Mouse (Mus musculus): ENCODE results near the gene Ric1.

The Ric1 gene

GRCm38 (mm10) chr19:29496001-29496597 is 26.0 kb upstream of the Ric1 start:
- in situ Hi-C loops (cut with MboI; ENCODE audit: unreplicated experiment in 2 of 2) = no loop called here

GRCm38 (mm10) chr19:29496786-29497557 is 25.1 kb upstream of the Ric1 start:
- in situ Hi-C loops (cut with MboI; ENCODE audit: unreplicated experiment in 2 of 2) = no loop called here

DNA sequence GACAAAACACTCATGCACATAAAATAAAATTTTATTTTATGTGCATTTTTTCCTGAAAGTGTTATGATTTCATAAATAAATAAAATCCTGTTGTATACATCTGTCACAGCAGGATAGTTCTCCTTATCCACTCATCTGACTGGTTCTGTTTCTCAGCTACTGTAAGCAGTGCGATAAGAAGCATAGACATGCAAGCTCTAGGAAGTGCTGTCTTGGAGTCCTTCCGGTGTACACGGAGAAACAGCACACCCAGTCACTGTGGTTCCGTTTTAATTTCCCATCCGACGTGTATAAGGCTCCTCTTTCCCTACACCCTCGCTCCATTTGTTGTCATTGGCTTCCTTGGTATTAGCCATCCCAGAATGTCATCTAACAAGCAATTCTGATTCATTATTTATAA is 24.2 kb upstream of the Ric1 start:
- in situ Hi-C loops (cut with MboI; ENCODE audit: unreplicated experiment in 2 of 2) = no loop called here

GRCm38 (mm10) chr19:29498842-29499456 is 23.1 kb upstream of the Ric1 start:
- in situ Hi-C loops (cut with MboI; ENCODE audit: unreplicated experiment in 2 of 2) = no loop called here

DNA sequence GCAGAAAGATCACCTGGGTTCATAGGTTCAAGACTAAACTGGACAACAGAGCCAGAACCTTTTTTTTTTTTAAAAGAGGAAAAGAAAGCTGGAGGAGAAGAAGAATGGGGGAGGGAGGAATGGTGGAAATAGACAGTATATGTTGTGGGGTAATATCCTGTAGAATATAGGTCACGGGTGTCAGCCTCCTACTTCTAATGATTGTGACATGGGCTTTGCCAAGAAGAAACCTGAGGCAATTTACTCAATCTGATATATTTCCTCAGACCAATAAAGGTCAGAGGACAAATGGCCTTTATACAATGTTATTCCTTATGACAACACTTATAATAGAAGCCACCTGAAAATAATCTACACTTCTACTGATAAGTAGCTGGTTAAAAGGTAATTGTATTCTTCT is 21.7 kb upstream of the Ric1 start:
- in situ Hi-C loops (cut with MboI; ENCODE audit: unreplicated experiment in 2 of 2) = loop anchor here (5.0 to 25.0 kb wide), 10 partner anchors 143 to 1488 kb away; partner anchors contain the start of genes Ranbp6 (in 2 of the 2), 9930021J03Rik (in 1 of the 2), Jak2 (in 1 of the 2) and Rfx3 (in 1 of the 2)

GRCm38 (mm10) chr19:29501106-29501505 is 21.0 kb upstream of the Ric1 start:
- in situ Hi-C loops (cut with MboI; ENCODE audit: unreplicated experiment in 2 of 2) = loop anchor here (5.0 to 25.0 kb wide), 10 partner anchors 144 to 1489 kb away; partner anchors contain the start of genes Ranbp6 (in 2 of the 2), 9930021J03Rik (in 1 of the 2), Jak2 (in 1 of the 2) and Rfx3 (in 1 of the 2)

GRCm38 (mm10) chr19:29501507-29501906 is 20.6 kb upstream of the Ric1 start:
- in situ Hi-C loops (cut with MboI; ENCODE audit: unreplicated experiment in 2 of 2) = loop anchor here (5.0 to 25.0 kb wide), 10 partner anchors 144 to 1489 kb away; partner anchors contain the start of genes Ranbp6 (in 2 of the 2), 9930021J03Rik (in 1 of the 2), Jak2 (in 1 of the 2) and Rfx3 (in 1 of the 2)

DNA sequence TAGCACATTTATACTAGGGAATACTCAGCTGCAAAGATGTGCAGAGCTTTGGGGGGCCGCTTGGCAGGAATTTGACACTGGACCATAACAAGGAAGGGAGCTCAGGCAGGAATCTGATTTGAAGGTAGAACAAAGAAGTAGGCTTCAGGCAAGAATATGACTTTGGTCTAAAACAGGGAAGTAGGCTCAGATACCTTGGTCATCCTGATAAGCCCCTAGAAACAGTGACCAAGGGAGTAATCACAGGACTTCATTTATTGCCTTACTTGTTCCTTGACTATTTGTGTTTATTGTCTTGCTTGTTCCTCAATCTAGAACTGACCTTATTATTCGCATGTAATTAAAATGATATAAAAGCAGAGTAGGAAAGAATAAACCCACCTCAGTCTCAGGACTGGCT is 18.0 kb upstream of the Ric1 start:
- in situ Hi-C loops (cut with MboI; ENCODE audit: unreplicated experiment in 2 of 2) = loop anchor here (5.0 to 25.0 kb wide), 10 partner anchors 147 to 1492 kb away; partner anchors contain the start of genes Ranbp6 (in 2 of the 2), 9930021J03Rik (in 1 of the 2), Jak2 (in 1 of the 2) and Rfx3 (in 1 of the 2)

DNA sequence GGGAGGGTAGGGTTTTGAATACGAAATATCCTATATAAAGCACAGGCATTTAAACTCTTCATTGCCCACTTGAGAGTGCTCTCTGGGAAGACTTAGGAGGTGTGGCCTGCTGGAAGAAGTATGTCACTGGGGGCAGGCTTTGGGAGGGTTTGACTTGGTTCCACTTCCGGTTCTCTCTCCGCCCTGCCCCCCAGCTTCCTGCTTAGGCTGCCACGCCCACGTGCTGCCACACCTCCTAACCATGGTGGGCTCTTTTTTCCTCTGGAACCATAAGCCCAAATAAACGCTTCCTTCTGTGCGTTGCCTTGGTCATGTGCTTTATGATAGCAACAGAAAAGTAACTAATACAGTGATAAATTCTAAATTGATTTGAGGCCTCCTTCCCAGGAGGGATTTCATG is 16.5 kb upstream of the Ric1 start:
- in situ Hi-C loops (cut with MboI; ENCODE audit: unreplicated experiment in 2 of 2) = loop anchor here (10.0 to 25.0 kb wide), 5 partner anchors 307 to 1493 kb away; partner anchors contain the start of genes Ranbp6 (in 2 of the 2), 9930021J03Rik (in 1 of the 2) and Rfx3 (in 1 of the 2)

- in situ Hi-C loops (cut with MboI; ENCODE audit: unreplicated experiment in 2 of 2) = loop anchor here (10.0 to 25.0 kb wide), 5 partner anchors 304 to 1496 kb away; partner anchors contain the start of genes Ranbp6 (in 2 of the 2), 9930021J03Rik (in 1 of the 2) and Rfx3 (in 1 of the 2)
These were observed 13.9 kb upstream of the Ric1 start for GRCm38 (mm10) chr19:29508208-29508607.

DNA sequence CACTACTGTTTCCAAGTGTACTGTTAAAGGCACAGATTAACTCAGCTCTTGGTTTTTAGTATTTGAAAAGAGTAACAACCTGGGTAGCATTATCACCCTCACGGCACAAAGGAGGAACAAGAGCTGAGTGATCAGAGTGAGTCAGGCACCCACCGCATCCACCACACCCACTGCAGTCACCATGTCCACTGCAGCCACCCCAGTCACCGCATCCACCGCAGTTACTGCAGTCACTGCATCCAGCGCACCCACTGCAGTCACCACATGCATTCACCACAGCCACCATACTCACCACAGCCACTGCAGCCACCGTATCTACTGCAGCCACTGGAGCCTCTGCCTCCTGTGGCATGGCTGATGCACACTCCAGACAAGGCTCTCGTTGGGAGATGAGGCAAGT is 12.2 kb upstream of the Ric1 start:
- in situ Hi-C loops (cut with MboI; ENCODE audit: unreplicated experiment in 2 of 2) = loop anchor here (10.0 to 25.0 kb wide), 5 partner anchors 302 to 1498 kb away; partner anchors contain the start of genes Ranbp6 (in 2 of the 2), 9930021J03Rik (in 1 of the 2) and Rfx3 (in 1 of the 2)

GRCm38 (mm10) chr19:29511826-29512225 is 10.3 kb upstream of the Ric1 start:
- in situ Hi-C loops (cut with MboI; ENCODE audit: unreplicated experiment in 2 of 2) = loop anchor here (25.0 kb wide), 3 partner anchors 300 to 1500 kb away; partner anchors contain the start of genes 9930021J03Rik (in 1 of the 2), Ranbp6 (in 1 of the 2) and Rfx3 (in 1 of the 2)

DNA sequence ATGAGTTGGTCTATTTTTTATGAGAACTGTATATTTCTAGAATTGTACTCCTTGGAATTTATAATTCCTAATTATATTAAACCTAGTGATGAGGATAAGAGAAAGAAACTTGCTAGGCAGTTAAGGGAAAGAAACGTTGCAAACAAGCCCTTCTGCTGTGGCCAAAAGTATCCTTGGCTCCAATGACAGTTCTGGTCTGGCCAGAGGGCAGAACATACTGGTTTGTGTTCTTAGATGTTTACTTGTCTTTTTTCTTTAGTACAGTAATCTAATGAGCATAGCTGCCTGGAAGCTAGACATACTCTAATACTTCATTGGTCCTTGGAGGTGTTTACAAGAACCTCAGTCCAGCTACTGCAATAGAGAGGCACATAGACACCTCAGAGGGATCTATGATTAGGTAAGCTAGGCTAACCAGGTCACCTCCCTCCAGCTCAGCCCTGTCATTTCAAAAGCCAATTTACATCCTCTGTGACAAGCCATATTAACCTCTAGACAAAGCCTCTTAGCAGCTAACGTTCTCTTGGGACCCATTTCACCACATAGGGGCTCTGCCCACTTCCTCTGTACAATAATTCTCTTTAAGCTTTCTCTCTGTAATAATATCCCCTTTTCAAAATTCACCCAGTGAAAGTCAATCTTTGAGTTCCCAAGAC is 8.8 kb upstream of the Ric1 start:
- in situ Hi-C loops (cut with MboI; ENCODE audit: unreplicated experiment in 2 of 2) = loop anchor here (25.0 kb wide), 3 partner anchors 299 to 1501 kb away; partner anchors contain the start of genes 9930021J03Rik (in 1 of the 2), Ranbp6 (in 1 of the 2) and Rfx3 (in 1 of the 2)

GRCm38 (mm10) chr19:29514130-29514529 is 8.0 kb upstream of the Ric1 start:
- in situ Hi-C loops (cut with MboI; ENCODE audit: unreplicated experiment in 2 of 2) = loop anchor here (25.0 kb wide), 3 partner anchors 298 to 1502 kb away; partner anchors contain the start of genes 9930021J03Rik (in 1 of the 2), Ranbp6 (in 1 of the 2) and Rfx3 (in 1 of the 2)

DNA sequence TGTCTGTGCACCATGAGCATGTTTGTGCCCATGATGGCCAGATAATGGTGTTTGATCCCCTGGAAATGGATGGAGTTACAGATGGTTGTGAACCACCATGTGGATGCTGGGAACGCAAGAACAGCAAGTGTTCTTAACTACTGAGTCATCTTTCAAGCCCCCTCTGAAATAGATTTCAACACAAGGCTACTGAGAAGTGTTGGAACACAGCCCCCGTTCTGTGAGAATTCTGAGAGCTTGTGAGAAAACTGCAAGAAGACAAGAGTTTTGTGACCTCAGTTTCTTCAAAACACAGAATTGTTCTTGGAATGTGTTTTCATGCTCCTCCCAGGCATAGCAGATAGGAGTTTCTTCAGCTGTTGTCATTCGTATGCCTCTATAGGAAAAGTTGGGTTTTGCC is 6.7 kb upstream of the Ric1 start:
- in situ Hi-C loops (cut with MboI; ENCODE audit: unreplicated experiment in 2 of 2) = loop anchor here (25.0 kb wide), 3 partner anchors 297 to 1503 kb away; partner anchors contain the start of genes 9930021J03Rik (in 1 of the 2), Ranbp6 (in 1 of the 2) and Rfx3 (in 1 of the 2)

DNA sequence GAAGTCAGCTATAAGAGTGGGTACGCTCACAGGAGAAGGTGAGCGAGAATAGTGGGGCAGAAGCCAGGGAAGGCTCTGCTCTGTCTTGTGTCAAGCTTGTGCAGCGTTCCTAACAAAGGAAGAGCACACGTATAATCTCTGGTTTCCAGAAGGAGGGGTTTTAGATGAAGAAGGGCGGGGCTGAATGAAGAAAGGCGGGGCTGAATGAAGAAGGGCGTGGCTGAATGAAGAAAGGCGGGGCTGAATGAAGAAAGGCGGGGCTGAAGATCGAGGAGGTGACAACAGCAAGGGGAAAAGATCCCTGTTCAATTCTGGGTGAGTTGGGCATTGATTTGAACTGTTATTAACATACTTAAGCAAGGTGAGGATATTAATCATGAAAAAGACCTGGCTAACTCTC is 6.1 kb upstream of the Ric1 start:
- in situ Hi-C loops (cut with MboI; ENCODE audit: unreplicated experiment in 2 of 2) = loop anchor here (25.0 kb wide), 3 partner anchors 296 to 1504 kb away; partner anchors contain the start of genes 9930021J03Rik (in 1 of the 2), Ranbp6 (in 1 of the 2) and Rfx3 (in 1 of the 2)

GRCm38 (mm10) chr19:29518409-29518808 is 3.7 kb upstream of the Ric1 start:
- in situ Hi-C loops (cut with MboI; ENCODE audit: unreplicated experiment in 2 of 2) = loop anchor here (25.0 kb wide), 3 partner anchors 294 to 1506 kb away; partner anchors contain the start of genes 9930021J03Rik (in 1 of the 2), Ranbp6 (in 1 of the 2) and Rfx3 (in 1 of the 2)

GRCm38 (mm10) chr19:29518922-29519321 is 3.2 kb upstream of the Ric1 start:
- in situ Hi-C loops (cut with MboI; ENCODE audit: unreplicated experiment in 2 of 2) = loop anchor here (25.0 kb wide), 3 partner anchors 293 to 1507 kb away; partner anchors contain the start of genes 9930021J03Rik (in 1 of the 2), Ranbp6 (in 1 of the 2) and Rfx3 (in 1 of the 2)

Data from v-Abl transformed pro-B cells (cell line).